Mouse (Mus musculus) forebrain, postnatal 0 days (tissue): ENCODE results near the gene Kidins220. TPM values are rescaled to one million over a fixed set of nuclear protein-coding genes. Genes with fewer than 3 reads are reported as not detected.
A peak's percentile ranks its signal among the peaks of the same experiment; 100 is the strongest.

Experiments
- ATAC-seq: fragments of 200-750 bp; cut with Nextera tagmentation; 2 replicates; pipeline ENCODE4 v1.8.0; 2017; ENCODE audit warnings: mild to moderate bottlenecking, moderate library complexity
- DNase-seq: peaks from one replicate; pipeline ENCODE4 v3.0.0-alpha.2; 2015
- H3K27ac ChIP-seq: fragments of 300-500 bp; sonication (generic); 2 replicates; pipeline ENCODE4 v1.5.1; 2014; ENCODE audit warnings: low read depth, mild to moderate bottlenecking, antibody characterized with exemption, low read length, moderate library complexity, mixed read lengths
- H3K27me3 ChIP-seq: fragments of 300-500 bp; sonication (generic); 2 replicates; pipeline ENCODE4 v1.6.1; 2014; ENCODE audit warnings: mild to moderate bottlenecking, low read length, mixed read lengths; ENCODE audit not compliant: insufficient read depth
- H3K36me3 ChIP-seq: fragments of 300-500 bp; sonication (generic); 2 replicates; pipeline ENCODE4 v1.6.1; 2014; ENCODE audit warnings: mild to moderate bottlenecking, moderate library complexity; ENCODE audit not compliant: insufficient read depth
- H3K4me1 ChIP-seq: fragments of 300-500 bp; sonication (generic); 2 replicates; pipeline ENCODE4 v1.6.1; 2014; ENCODE audit warnings: antibody characterized with exemption; ENCODE audit not compliant: insufficient read depth
- H3K4me2 ChIP-seq: fragments of 300-500 bp; sonication (generic); 2 replicates; pipeline ENCODE4 v1.6.1; 2014; ENCODE audit warnings: low read depth, mild to moderate bottlenecking, moderate library complexity
- H3K4me3 ChIP-seq: fragments of 300-500 bp; sonication (generic); 2 replicates; pipeline ENCODE4 v1.5.1; 2014; ENCODE audit warnings: low read depth, low read length, mixed read lengths
- H3K9ac ChIP-seq: fragments of 300-500 bp; sonication (generic); 2 replicates; pipeline ENCODE4 v1.6.1; 2014; ENCODE audit warnings: mild to moderate bottlenecking
- H3K9me3 ChIP-seq: fragments of 300-500 bp; sonication (generic); 2 replicates; pipeline ENCODE4 v1.6.1; 2016; ENCODE audit warnings: low read length
- CTCF ChIP-seq: sonication (generic); IDR thresholded peaks from 2 replicates; pipeline ENCODE4 v1.5.1; 2016; ENCODE audit warnings: antibody characterized with exemption, control low read depth, low read depth
- WGBS: fragments of 180-500 bp; shearing (Covaris S2); extraction: QIAGEN DNeasy Blood & Tissue Kit; methylation state at CpG from one replicate; pipeline ENCODE4 v1.1.7; 2014; 5-methylcytosine and 5-hydroxymethylcytosine counted together
- polyA plus RNA-seq: library from polyadenylated mRNA; unstranded; fragments of >200 nt; fragmentation: Nextera tagmentation; extraction: Ambion mirVana; gene quantifications from 2 replicates; pipeline ENCODE4 v1.2.1, GENCODE M21; 2015
- total RNA-seq: library from RNA; depleted of rRNA; stranded (reverse); fragments of >200 nt; gene quantifications from 2 replicates; pipeline ENCODE4 v1.2.3, GENCODE M21; 2014; rRNA removed

Kidins220 gene
- total RNA-seq (307 and 394 TPM in 2 replicates), polyA plus RNA-seq (82.2 and 103 TPM in 2 replicates)

DNA sequence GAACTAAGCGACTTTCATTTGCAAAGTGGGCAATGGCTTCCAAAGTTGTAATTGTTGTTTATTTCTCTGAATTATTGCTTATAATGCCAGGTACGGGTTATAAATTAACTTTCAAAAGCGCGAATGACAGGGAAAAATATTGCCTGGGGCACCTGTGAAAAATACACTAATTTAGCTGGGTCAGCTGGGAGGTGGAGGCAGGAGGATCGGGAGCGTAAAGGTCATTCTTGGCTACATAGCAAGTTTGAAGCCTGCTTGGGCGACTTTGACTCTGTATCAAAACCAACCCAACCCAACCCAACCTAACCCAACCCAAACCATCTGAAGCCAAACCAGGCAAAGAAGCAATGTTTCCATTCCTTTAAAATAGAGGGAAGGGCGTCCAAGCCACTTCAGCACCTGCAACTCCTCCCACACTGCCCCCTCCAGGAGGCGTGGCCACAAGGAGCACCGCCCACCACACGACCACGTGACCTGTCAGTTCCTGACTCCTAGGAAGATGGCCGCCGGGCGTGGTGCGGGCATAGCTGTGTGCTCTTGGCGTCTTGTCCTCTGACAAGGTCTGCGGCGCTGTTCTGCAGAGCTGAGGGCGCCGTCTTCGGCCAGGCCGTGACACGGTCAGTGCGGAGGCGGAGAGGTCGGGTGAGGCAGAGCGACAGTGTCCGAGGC, at the start of gene Kidins220:
Gene Kidins220, plus strand, starts transcription at position 480 of the 669 bp plus-strand sequence.
- Histone ChIP-seq H3K9ac (peak within 1 kb of the TSS; percentile 86), H3K27me3 (no peaks in the 10 kb centered on the region), H3K4me2 (peak within 1 kb of the TSS; percentile 42), H3K4me1 (no peaks in the 10 kb centered on the region; the same call in 1 of the 2 replicates), H3K9me3 (no peaks in the 10 kb centered on the region), H3K4me3 (peak within 1 kb of the TSS; percentile 91), H3K27ac (peak within 1 kb of the TSS; percentile 96), H3K36me3 (no peaks in the 10 kb centered on the region)
- ATAC-seq, result peak; percentile 95
- 16% methylated on average over 29 of the region's 29 CpGs for WGBS
- TF ChIP-seq CTCF, result peak; percentile 45
- peak; percentile 94 for DNase-seq

GRCm38 (mm10) chr12:24925276-24925675, 49.4 kb upstream of the Kidins220 start:
- H3K36me3 ChIP-seq, result peaks cover 5% of the 10 kb centered on the region; the same call in 1 of the 2 replicates
- H3K4me3 ChIP-seq, result no peak overlapping the region
- ATAC-seq (no peak), DNase-seq (no peak)
- no peaks in the 10 kb centered on the region for H3K4me1 ChIP-seq
- no peak overlapping the region for H3K4me2 ChIP-seq
- no peak for TF ChIP-seq CTCF
- H3K27ac ChIP-seq, result no peak overlapping the region
- H3K9me3 ChIP-seq, result no peaks in the 10 kb centered on the region
- no peaks in the 10 kb centered on the region for H3K27me3 ChIP-seq
- 86% methylated on average over 5 of the region's 5 CpGs for WGBS
- no peak overlapping the region for H3K9ac ChIP-seq

GRCm38 (mm10) chr12:24925684-24926083, 49.0 kb upstream of the Kidins220 start:
- peaks cover 5% of the 10 kb centered on the region; the same call in 1 of the 2 replicates for H3K36me3 ChIP-seq
- H3K27me3 ChIP-seq, result no peaks in the 10 kb centered on the region
- no peak for TF ChIP-seq CTCF
- no peak overlapping the region for H3K4me2 ChIP-seq
- no peak for ATAC-seq
- no peaks in the 10 kb centered on the region for H3K9me3 ChIP-seq
- no peaks in the 10 kb centered on the region for H3K4me1 ChIP-seq
- no peak for DNase-seq
- WGBS, result 53% methylated on average over 4 of the region's 4 CpGs
- H3K4me3 ChIP-seq, result no peak overlapping the region
- no peak overlapping the region for H3K9ac ChIP-seq
- no peak overlapping the region for H3K27ac ChIP-seq

DNA sequence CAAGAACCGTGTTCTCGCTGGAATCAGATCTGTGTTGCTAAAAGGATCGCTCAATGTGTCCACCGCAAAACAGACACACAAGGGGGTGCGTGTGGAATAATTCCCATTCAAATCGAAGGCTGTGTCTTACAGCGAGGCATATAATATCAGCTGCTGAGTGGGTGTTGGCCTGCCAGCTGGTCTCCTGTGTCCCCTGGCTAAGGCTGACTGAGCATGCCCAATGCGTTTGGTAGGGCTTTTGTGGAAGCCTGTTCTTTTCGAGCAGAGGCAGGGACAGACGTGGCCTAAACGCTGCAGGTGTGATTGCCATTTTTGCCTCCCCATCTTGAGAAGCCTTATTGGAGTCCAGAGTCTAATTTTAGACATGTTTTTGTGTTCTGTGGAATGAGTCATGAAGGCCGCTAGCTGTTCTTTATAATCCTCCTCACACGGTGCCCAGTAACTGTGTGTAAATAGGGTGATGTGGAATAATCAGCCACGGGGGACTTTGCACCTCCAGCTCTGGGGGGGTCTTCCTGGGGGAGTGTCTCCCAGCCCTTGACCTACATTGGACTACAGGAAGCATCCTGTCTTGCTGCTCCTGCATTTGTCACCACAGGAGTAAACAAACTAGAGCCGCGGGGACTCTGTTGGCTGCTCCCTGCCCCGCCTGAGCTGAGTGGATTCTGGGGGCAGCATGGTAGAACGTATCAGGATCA, 46.5 kb upstream of the Kidins220 start:
- WGBS, result 43% methylated on average over 18 of the region's 18 CpGs
- Histone ChIP-seq H3K36me3 (peaks cover 5% of the 10 kb centered on the region; the same call in 1 of the 2 replicates), H3K27me3 (no peaks in the 10 kb centered on the region), H3K9ac (no peak overlapping the region), H3K4me2 (no peak overlapping the region), H3K4me3 (no peak overlapping the region), H3K4me1 (no peaks in the 10 kb centered on the region), H3K9me3 (no peaks in the 10 kb centered on the region), H3K27ac (peak overlapping the region; percentile 35; the same call in 1 of the 2 replicates)
- TF ChIP-seq CTCF, result no peak
- ATAC-seq (peak; percentile 80), DNase-seq (peak; percentile 60)

DNA sequence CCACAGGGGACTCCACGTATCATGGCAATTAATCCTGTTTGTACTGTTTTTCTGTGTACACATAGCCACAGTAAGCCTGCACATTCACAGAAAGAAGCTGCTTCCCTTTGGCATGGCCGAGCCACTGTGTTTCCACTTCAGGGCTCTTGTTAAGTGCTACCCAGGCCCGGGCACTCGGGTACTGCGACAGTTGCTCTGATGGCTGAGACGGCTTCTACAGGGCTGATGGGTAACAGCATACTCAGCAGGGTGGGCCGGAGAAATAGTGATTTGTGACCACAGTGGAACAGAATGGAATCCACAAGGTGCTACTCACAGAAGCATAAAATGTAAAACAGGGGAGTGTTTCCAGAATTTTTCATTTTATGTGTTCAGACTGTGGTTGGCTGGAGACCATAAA, 45.7 kb upstream of the Kidins220 start:
- ATAC-seq, result 0 out of 2 replicates have a peak, but pooled peaks have one; percentile 12
- TF ChIP-seq CTCF, result no peak
- 58% methylated on average over 7 of the region's 7 CpGs for WGBS

GRCm38 (mm10) chr12:24930760-24931159, 44.0 kb upstream of the Kidins220 start:
- no peak overlapping the region for H3K4me2 ChIP-seq
- H3K9ac ChIP-seq, result no peak overlapping the region
- no peaks in the 10 kb centered on the region for H3K4me1 ChIP-seq
- ATAC-seq (no peak), DNase-seq (no peak)
- no peaks in the 10 kb centered on the region for H3K9me3 ChIP-seq
- WGBS, result 80% methylated on average over 3 of the region's 3 CpGs
- no peak for TF ChIP-seq CTCF
- H3K36me3 ChIP-seq, result peaks cover 3% of the 10 kb centered on the region; the same call in 1 of the 2 replicates
- no peaks in the 10 kb centered on the region for H3K27me3 ChIP-seq
- no peak overlapping the region for H3K4me3 ChIP-seq
- no peak overlapping the region for H3K27ac ChIP-seq

More for the DNA sequence above, 45.7 kb upstream of the Kidins220 start:
- Histone ChIP-seq H3K36me3 (peaks cover 5% of the 10 kb centered on the region; the same call in 1 of the 2 replicates), H3K27me3 (no peaks in the 10 kb centered on the region), H3K4me3 (no peak overlapping the region), H3K4me1 (no peaks in the 10 kb centered on the region), H3K9ac (no peak overlapping the region), H3K4me2 (no peak overlapping the region), H3K27ac (peak overlapping the region; percentile 35; the same call in 1 of the 2 replicates), H3K9me3 (no peaks in the 10 kb centered on the region)
- DNase-seq, result no peak

GRCm38 (mm10) chr12:24932120-24932519, 42.6 kb upstream of the Kidins220 start:
- Histone ChIP-seq H3K9ac (no peak overlapping the region), H3K36me3 (peaks cover 3% of the 10 kb centered on the region; the same call in 1 of the 2 replicates), H3K4me2 (no peak overlapping the region), H3K4me3 (no peak overlapping the region), H3K9me3 (no peaks in the 10 kb centered on the region), H3K27me3 (no peaks in the 10 kb centered on the region), H3K4me1 (no peaks in the 10 kb centered on the region), H3K27ac (no peak overlapping the region)
- ATAC-seq (no peak), DNase-seq (no peak)
- WGBS, result 69% methylated on average over 6 of the region's 6 CpGs
- no peak for TF ChIP-seq CTCF
